Mouse (Mus musculus) liver, embryonic 14.5 days (tissue): ENCODE measurements around the gene Gm4491. TPM values are rescaled to one million over a fixed set of nuclear protein-coding genes. Genes with fewer than 3 reads are reported as not detected.

Source experiments
- ATAC-seq: fragments of 200-750 bp; cut with Nextera tagmentation; 2 replicates; pipeline ENCODE4 v1.8.0; 2017; ENCODE audit warnings: moderate number of reproducible peaks, mild to moderate bottlenecking, moderate library complexity; ENCODE audit not compliant: insufficient read depth
- DNase-seq, 3 experiments: peaks; one replicate each; pipeline ENCODE4 v3.0.0-alpha.2; 2012 to 2013; ENCODE audit warnings: low read depth in 3 of 3, low spot score in 3 of 3
- H3K27ac ChIP-seq: fragments of 300-500 bp; sonication (generic); 2 replicates; pipeline ENCODE4 v1.5.1; 2014; ENCODE audit warnings: moderate library complexity, mild to moderate bottlenecking, control low read depth, inconsistent platforms
- H3K27me3 ChIP-seq: fragments of 300-500 bp; sonication (generic); 2 replicates; pipeline ENCODE4 v1.6.1; 2014; ENCODE audit warnings: mild to moderate bottlenecking, low read length, moderate library complexity; ENCODE audit not compliant: control insufficient read depth, insufficient read depth
- H3K36me3 ChIP-seq: fragments of 300-500 bp; sonication (generic); replicated peaks from 2 replicates; pipeline ENCODE4 v1.6.1; 2014; ENCODE audit warnings: low read depth; ENCODE audit not compliant: control insufficient read depth, insufficient read depth
- H3K4me1 ChIP-seq, 2 experiments: fragments of 200-500 bp in 1 of 2; fragments of 300-500 bp in 1 of 2; sonication (generic) in 1 of 2; replicated peaks; 2 replicates each; pipeline ENCODE4 v1.6.1; 2012 to 2014; ENCODE audit warnings: antibody characterized with exemption in 1 of 2, inconsistent platforms in 1 of 2, low read length in 1 of 2; ENCODE audit not compliant: control insufficient read depth in 2 of 2, insufficient read depth in 2 of 2
- H3K4me2 ChIP-seq: fragments of 300-500 bp; sonication (generic); 2 replicates; pipeline ENCODE4 v1.6.1; 2014; ENCODE audit warnings: low read depth, mild to moderate bottlenecking, control low read depth, moderate library complexity
- H3K4me3 ChIP-seq, 2 experiments: fragments of 200-500 bp in 1 of 2; fragments of 300-500 bp in 1 of 2; sonication (generic) in 1 of 2; 2 replicates each; pipeline ENCODE4 v1.5.1; 2012 to 2014; ENCODE audit warnings: low read depth in 2 of 2, low read length in 2 of 2, mild to moderate bottlenecking in 2 of 2, control low read depth in 1 of 2, inconsistent platforms in 1 of 2, moderate library complexity in 1 of 2; ENCODE audit not compliant: insufficient read depth in 1 of 2
- H3K9ac ChIP-seq: fragments of 300-500 bp; sonication (generic); replicated peaks from 2 replicates; pipeline ENCODE4 v1.6.1; 2014; ENCODE audit warnings: mild to moderate bottlenecking, control low read depth, moderate library complexity
- H3K9me3 ChIP-seq: fragments of 300-500 bp; sonication (generic); 2 replicates; pipeline ENCODE4 v1.6.1; 2016; ENCODE audit warnings: low read length, mixed read lengths; ENCODE audit not compliant: control insufficient read depth
- CTCF ChIP-seq: IDR thresholded peaks from 2 replicates; pipeline ENCODE4 v1.5.1; 2016; ENCODE audit warnings: antibody characterized with exemption, low read depth, control low read depth
- EP300 ChIP-seq: IDR thresholded peaks from 2 replicates; pipeline ENCODE4 v1.6.1; 2016; ENCODE audit warnings: antibody characterized with exemption, low read depth
- WGBS: fragments of 180-500 bp; shearing (Covaris S2); extraction: QIAGEN DNeasy Blood & Tissue Kit; methylation state at CpG from one replicate; pipeline ENCODE4 v1.1.7; 2014; ENCODE audit not compliant: insufficient replicate concordance; 5-methylcytosine and 5-hydroxymethylcytosine counted together
- polyA plus RNA-seq, 2 experiments: library from polyadenylated mRNA; depleted of rRNA in 1 of 2; stranded (reverse) in 1 of 2; unstranded in 1 of 2; fragments of >200 nt; fragmentation: Nextera tagmentation in 1 of 2; extraction: Ambion mirVana in 1 of 2; gene quantifications; 2 replicates each; pipeline versions ENCODE4 v1.2.1 to v1.2.3; 2012 to 2014

Gm4491 gene
- polyA plus RNA-seq, 2 experiments = not detected

DNA sequence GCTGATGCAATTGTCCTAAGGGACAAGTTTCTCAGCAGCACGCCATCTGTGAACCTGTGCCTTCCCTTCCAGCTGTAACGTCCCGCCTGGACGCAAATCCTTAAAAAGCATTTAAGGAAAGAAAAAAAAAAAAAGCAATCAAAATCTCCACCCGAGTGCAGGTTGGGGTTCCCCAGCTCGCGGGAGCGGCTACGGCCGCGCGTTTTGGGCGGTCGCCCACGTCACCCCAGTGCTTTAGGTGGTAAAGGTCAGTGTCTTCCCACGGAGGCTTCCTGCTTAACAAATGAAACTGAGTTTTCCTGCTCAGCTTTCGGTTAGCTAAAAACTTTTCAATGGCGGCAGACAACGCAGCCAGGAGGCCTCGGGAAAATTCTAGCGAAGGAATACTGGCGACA, 12.0 kb downstream of the Gm4491 start:
- H3K36me3 ChIP-seq = no peaks in the 10 kb centered on the region
- H3K4me2 ChIP-seq = peak overlapping the region; percentile 65
- 5% methylated on average over 22 of the region's 22 CpGs for WGBS
- peak overlapping the region; percentile 54 for H3K9ac ChIP-seq
- H3K4me3 ChIP-seq = peak overlapping the region; percentile 39 to 59
- TF ChIP-seq CTCF (no peak), EP300 (no peak)
- no peak for ATAC-seq
- H3K4me1 ChIP-seq = peaks cover 0 to 2% of the 10 kb centered on the region in 2 experiments; a peak in 1 of 4 replicates
- H3K27ac ChIP-seq = no peak overlapping the region
- no peaks in the 10 kb centered on the region for H3K9me3 ChIP-seq
- H3K27me3 ChIP-seq = peaks cover 39% of the 10 kb centered on the region
- DNase-seq = no peak

DNA sequence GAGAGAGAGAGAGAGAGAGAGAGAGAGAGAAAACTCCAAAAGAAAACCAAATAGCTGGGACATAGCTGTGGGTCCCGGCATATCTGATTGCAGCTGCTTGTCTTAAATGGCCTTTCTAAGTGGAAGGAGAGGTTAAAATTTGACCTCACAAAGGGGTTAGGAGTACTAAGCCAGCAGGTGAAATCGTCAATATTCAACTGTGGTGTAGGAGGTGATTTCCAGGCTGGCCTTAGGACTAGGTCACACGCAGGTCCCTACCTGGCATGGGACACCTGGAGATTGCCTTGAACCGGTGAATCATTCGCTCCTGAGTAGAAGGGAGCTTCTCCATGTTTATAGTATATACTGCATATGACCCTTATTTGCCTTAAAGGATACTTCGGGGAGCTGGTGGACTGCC, 12.6 kb downstream of the Gm4491 start:
- 0 out of 4 replicates have a peak overlapping the region, but pooled peaks of 1 of the 2 experiments have one; percentile 39 for H3K4me3 ChIP-seq
- H3K27me3 ChIP-seq = peaks cover 39% of the 10 kb centered on the region
- 55% methylated on average over 6 of the region's 6 CpGs for WGBS
- no peak overlapping the region for H3K9ac ChIP-seq
- H3K4me2 ChIP-seq = peak overlapping the region; percentile 65
- H3K4me1 ChIP-seq = peaks cover 0 to 2% of the 10 kb centered on the region in 2 experiments; a peak in 1 of 4 replicates
- H3K9me3 ChIP-seq = no peaks in the 10 kb centered on the region
- H3K36me3 ChIP-seq = no peaks in the 10 kb centered on the region
- ATAC-seq (no peak), DNase-seq (no peak)
- TF ChIP-seq CTCF = no peak
- no peak for TF ChIP-seq EP300
- H3K27ac ChIP-seq = no peak overlapping the region

DNA sequence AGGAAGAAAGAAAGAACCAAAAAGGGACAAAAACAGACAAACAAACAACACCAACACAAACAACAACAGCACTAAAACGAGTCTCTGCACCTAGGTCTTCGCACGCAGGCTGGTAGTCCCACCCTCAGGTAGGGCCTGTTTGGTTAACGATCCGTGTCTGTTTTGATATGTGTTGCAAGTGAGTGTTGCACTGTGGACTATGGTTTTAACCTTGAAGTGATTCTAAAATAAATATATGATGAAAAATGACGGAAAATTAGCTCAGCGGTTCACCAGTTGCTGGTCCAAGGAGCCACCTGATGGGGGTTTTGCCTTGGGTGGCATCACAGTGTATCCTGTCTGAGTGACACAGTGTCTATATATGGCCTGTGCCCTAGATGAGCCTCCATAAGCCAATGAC, 14.1 kb downstream of the Gm4491 start:
- Histone ChIP-seq H3K4me1 (peaks cover 0 to 2% of the 10 kb centered on the region in 2 experiments; a peak in 2 of 4 replicates), H3K36me3 (no peaks in the 10 kb centered on the region), H3K27ac (no peak overlapping the region), H3K4me3 (no peak overlapping the region), H3K4me2 (no peak overlapping the region; the same call in 1 of the 2 replicates), H3K9me3 (no peaks in the 10 kb centered on the region), H3K27me3 (peaks cover 33% of the 10 kb centered on the region), H3K9ac (no peak overlapping the region)
- TF ChIP-seq EP300 (no peak), CTCF (no peak)
- DNase-seq (no peak), ATAC-seq (no peak)
- 53% methylated on average over 7 of the region's 7 CpGs for WGBS

DNA sequence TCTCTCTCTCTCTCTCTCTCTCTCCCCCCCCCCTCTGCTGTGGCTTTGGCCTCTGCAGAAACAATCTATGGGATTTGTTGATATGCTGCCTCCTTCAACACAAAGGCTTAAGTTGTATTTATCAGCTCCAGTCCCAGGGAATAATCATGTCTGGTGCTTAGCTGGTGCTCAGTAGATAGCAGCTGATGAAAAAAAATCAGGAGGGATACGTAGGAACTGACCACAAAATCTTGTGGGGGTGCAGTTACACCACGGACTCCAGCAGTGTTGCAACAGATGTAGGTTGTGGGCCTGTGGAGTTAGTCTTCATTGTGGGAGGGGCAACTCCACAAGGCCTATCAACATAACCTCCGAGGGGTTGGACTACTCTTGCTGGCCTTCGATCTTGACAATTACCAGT, 19.8 kb downstream of the Gm4491 start:
- no peak overlapping the region for H3K4me3 ChIP-seq
- H3K4me2 ChIP-seq = no peak overlapping the region
- H3K36me3 ChIP-seq = no peaks in the 10 kb centered on the region
- no peaks in the 10 kb centered on the region for H3K27me3 ChIP-seq
- no peaks in the 10 kb centered on the region for H3K9me3 ChIP-seq
- WGBS = 9% methylated on average over 4 of the region's 4 CpGs
- H3K4me1 ChIP-seq = peaks cover 0 to 7% of the 10 kb centered on the region in 2 experiments; a peak in 2 of 4 replicates
- TF ChIP-seq EP300 (peak; percentile 72), CTCF (no peak)
- no peak overlapping the region for H3K27ac ChIP-seq
- peak; percentile 72 for ATAC-seq
- no peak overlapping the region for H3K9ac ChIP-seq
- no peak for DNase-seq

DNA sequence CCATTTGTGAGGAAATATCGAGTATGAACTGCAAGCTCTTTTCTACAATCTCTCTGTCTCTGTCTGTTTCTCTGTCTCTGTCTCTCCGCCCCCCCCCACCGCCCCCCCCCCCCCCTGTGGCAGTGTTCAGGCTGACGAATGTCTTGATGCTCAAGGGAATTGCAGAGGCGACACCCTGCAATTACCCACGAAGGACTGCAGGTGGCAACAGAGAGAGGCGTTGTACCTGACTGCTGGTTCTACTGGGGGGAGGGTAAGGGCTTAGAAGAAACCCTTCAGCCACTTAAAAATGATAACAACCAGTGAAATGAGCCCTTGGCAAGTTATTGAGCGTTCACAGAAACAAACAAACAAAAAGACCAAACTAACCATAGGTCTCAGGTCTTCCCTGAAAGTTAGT, 22.7 kb downstream of the Gm4491 start:
- TF ChIP-seq EP300 (no peak), CTCF (peak; percentile 69)
- peaks cover 0 to 17% of the 10 kb centered on the region in 2 experiments; a peak in 2 of 4 replicates for H3K4me1 ChIP-seq
- 4% methylated on average over 8 of the region's 8 CpGs for WGBS
- no peak overlapping the region for H3K27ac ChIP-seq
- no peak overlapping the region for H3K4me3 ChIP-seq
- H3K4me2 ChIP-seq = no peak overlapping the region
- no peaks in the 10 kb centered on the region for H3K27me3 ChIP-seq
- H3K9ac ChIP-seq = no peak overlapping the region
- no peak for ATAC-seq
- DNase-seq = no peak
- H3K9me3 ChIP-seq = no peaks in the 10 kb centered on the region
- no peaks in the 10 kb centered on the region for H3K36me3 ChIP-seq
